Mouse (Mus musculus): ENCODE data around the gene Afg1l. TPM values are rescaled to one million over a fixed set of nuclear protein-coding genes. Genes with fewer than 3 reads are reported as not detected.

Gene Afg1l
- total and polyA plus RNA-seq, 3 experiments, result 3.7 to 9.2 (median 8.4) TPM

DNA sequence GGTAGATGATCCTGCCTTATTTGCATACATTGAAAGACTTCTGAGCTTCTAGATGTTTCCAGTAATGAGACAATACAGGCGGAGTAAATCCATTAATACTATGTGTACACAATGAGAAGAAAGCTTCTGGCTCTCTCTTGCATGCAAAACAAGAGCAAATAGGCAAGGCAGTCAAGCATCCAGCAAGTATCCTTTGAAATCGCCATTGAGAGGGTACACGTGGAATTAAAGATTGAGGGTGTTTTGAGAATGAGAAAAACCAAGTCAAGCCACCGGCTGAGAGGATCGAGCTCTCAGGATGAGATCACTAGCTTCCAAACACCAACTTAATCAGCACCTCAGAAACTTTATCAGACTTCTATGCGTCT lies 138.0 kb downstream of the Afg1l start:
- H3K4me1 ChIP-seq (ENCODE audit: insufficient read depth, low read depth, low read length), result no peaks in the 10 kb centered on the region
- no peaks in the 10 kb centered on the region for H3K9me3 ChIP-seq (replicated peaks)
- no peak for TF ChIP-seq GATA1 (IDR thresholded peaks at IDR 0.05; ENCODE audit: borderline replicate concordance, low read length)
- no peak for TF ChIP-seq POLR2AphosphoS5 (IDR thresholded peaks at IDR 0.05; ENCODE audit: insufficient replicate concordance, low read depth, low read length)
- no peaks in the 10 kb centered on the region for H3K27me3 ChIP-seq (ENCODE audit: insufficient read depth, low read length)
- DNase-seq (ENCODE audit: low spot score) (no peak), ATAC-seq (ENCODE audit: extremely low read depth, insufficient number of reproducible peaks, low FRiP score, poor library complexity, severe bottlenecking) (no peak)
- H3K36me3 ChIP-seq (replicated peaks), result peaks cover 44% of the 10 kb centered on the region
- no peak overlapping the region for H3K4me3 ChIP-seq (ENCODE audit: low read depth, low read length)

DNA sequence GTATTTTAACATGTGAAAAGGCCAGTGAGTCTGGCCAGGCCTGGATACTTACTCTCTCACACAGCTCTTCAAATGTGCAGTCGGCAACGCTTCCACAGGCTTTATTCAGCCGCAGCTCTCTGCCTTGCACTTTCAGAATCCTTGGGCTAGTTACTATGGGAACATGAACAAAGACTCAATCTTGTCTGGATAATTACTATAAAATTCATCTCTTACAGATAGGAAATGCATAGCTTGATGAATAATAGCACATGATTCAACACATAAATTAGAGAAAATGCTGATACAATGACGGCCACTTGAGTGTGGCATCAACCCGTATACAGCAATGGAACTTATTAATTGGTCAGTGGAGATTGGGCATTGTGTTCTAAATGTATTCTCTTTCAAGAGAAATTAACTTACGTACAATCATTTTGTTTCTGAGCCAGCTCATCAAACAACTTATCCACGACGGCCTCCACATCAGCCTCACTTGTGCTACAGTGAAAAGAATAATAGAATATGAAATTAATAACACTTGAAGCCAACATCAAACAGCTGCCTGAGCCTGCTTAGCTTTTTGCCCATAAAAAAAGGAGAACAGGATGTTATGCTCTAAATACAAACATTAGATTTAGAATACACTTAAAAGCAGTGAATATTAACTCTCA lies 138.5 kb downstream of the Afg1l start:
- no peaks in the 10 kb centered on the region for H3K27me3 ChIP-seq (ENCODE audit: insufficient read depth, low read length)
- H3K9me3 ChIP-seq (replicated peaks), result no peaks in the 10 kb centered on the region
- no peak for DNase-seq (ENCODE audit: low spot score)
- ATAC-seq (ENCODE audit: extremely low read depth, insufficient number of reproducible peaks, low FRiP score, poor library complexity, severe bottlenecking), result no peak
- H3K36me3 ChIP-seq (replicated peaks), result peaks cover 45% of the 10 kb centered on the region
- TF ChIP-seq GATA2 (IDR thresholded peaks at IDR 0.05; ENCODE audit: borderline replicate concordance, low read depth, low read length) (no peak), TAL1 (conservative IDR thresholded peaks at IDR 0.05; ENCODE audit: low read depth, low read length) (no peak), POLR2AphosphoS5 (IDR thresholded peaks at IDR 0.05; ENCODE audit: insufficient replicate concordance, low read depth, low read length) (no peak), GATA1 (IDR thresholded peaks at IDR 0.05; ENCODE audit: borderline replicate concordance, low read length) (no peak), CTCF (IDR thresholded peaks at IDR 0.05; ENCODE audit: low read depth, low read length) (no peak)
- no peaks in the 10 kb centered on the region for H3K4me1 ChIP-seq (ENCODE audit: insufficient read depth, low read depth, low read length)
- no peak overlapping the region for H3K4me3 ChIP-seq (ENCODE audit: low read depth, low read length)

DNA sequence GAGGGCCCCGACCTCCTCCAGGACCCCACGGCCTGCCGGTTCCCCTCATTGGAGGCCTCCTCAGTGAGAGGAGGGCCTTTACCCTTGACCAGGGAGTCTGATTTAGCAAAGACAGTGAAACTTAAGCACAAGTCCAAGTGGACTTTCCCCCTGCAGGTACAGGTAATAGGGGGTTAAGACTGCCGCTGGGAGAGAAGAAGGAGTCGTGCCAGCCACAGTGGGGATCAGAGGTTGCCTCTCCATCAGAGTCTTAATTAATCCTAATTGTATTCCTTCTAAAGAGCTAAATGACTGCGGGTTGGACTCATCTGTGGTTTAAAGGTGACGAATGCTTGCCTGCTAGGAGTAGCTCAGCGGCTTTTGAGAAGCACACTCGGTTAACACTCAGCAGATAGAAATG lies 139.9 kb downstream of the Afg1l start:
- DNase-seq (ENCODE audit: low spot score) (no peak), ATAC-seq (ENCODE audit: extremely low read depth, insufficient number of reproducible peaks, low FRiP score, poor library complexity, severe bottlenecking) (no peak)
- Histone ChIP-seq H3K9me3 (replicated peaks) (no peaks in the 10 kb centered on the region), H3K4me3 (ENCODE audit: low read depth, low read length) (no peak overlapping the region), H3K27me3 (ENCODE audit: insufficient read depth, low read length) (no peaks in the 10 kb centered on the region), H3K36me3 (replicated peaks) (peaks cover 43% of the 10 kb centered on the region), H3K4me1 (ENCODE audit: insufficient read depth, low read depth, low read length) (no peaks in the 10 kb centered on the region)
- TF ChIP-seq GATA1 (IDR thresholded peaks at IDR 0.05; ENCODE audit: borderline replicate concordance, low read length), result no peak
- no peak for TF ChIP-seq POLR2AphosphoS5 (IDR thresholded peaks at IDR 0.05; ENCODE audit: insufficient replicate concordance, low read depth, low read length)
- TF ChIP-seq TAL1 (conservative IDR thresholded peaks at IDR 0.05; ENCODE audit: low read depth, low read length), result no peak
- no peak for TF ChIP-seq GATA2 (IDR thresholded peaks at IDR 0.05; ENCODE audit: borderline replicate concordance, low read depth, low read length)
- TF ChIP-seq CTCF (IDR thresholded peaks at IDR 0.05; ENCODE audit: low read depth, low read length), result no peak

DNA sequence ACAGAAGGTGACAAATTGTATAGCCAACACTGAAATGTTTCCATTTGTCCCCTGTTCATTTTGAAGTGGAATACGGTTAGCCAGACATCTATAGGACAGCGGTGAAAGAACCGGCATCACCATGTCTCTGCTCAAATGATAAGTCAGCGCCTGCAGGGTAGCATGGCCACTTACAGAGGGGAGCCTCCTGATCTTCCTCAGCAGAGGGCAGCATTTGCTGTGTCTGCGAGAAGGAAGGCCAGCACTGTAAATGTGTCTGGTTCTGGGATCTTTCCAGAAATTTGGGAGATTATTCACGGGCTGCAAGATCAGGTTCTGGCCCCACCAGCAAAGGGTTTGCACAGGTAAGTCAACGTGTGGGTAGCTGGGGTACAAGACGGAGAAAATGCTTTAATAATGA lies 150.8 kb downstream of the Afg1l start:
- ATAC-seq (ENCODE audit: extremely low read depth, insufficient number of reproducible peaks, low FRiP score, poor library complexity, severe bottlenecking) (no peak), DNase-seq (ENCODE audit: low spot score) (no peak)

GRCm38 (mm10) chr10:42325305-42325704 lies 153.1 kb downstream of the Afg1l start:
- H3K9me3 ChIP-seq (replicated peaks), result no peaks in the 10 kb centered on the region
- TF ChIP-seq CTCF (IDR thresholded peaks at IDR 0.05; ENCODE audit: low read depth, low read length) (no peak), TAL1 (conservative IDR thresholded peaks at IDR 0.05; ENCODE audit: low read depth, low read length) (no peak), GATA2 (IDR thresholded peaks at IDR 0.05; ENCODE audit: borderline replicate concordance, low read depth, low read length) (no peak), GATA1 (IDR thresholded peaks at IDR 0.05; ENCODE audit: borderline replicate concordance, low read length) (no peak), POLR2AphosphoS5 (IDR thresholded peaks at IDR 0.05; ENCODE audit: insufficient replicate concordance, low read depth, low read length) (no peak)
- H3K27me3 ChIP-seq (ENCODE audit: insufficient read depth, low read length), result no peaks in the 10 kb centered on the region
- H3K4me1 ChIP-seq (ENCODE audit: insufficient read depth, low read depth, low read length), result no peaks in the 10 kb centered on the region
- H3K4me3 ChIP-seq (ENCODE audit: low read depth, low read length), result no peak overlapping the region
- ATAC-seq (ENCODE audit: extremely low read depth, insufficient number of reproducible peaks, low FRiP score, poor library complexity, severe bottlenecking), result no peak
- H3K36me3 ChIP-seq (replicated peaks), result peaks cover 40% of the 10 kb centered on the region
- DNase-seq (ENCODE audit: low spot score), result no peak

More for the DNA sequence above, 150.8 kb downstream of the Afg1l start:
- Histone ChIP-seq H3K4me3 (ENCODE audit: low read depth, low read length) (no peak overlapping the region), H3K9me3 (replicated peaks) (no peaks in the 10 kb centered on the region), H3K4me1 (ENCODE audit: insufficient read depth, low read depth, low read length) (no peaks in the 10 kb centered on the region), H3K36me3 (replicated peaks) (peaks cover 50% of the 10 kb centered on the region), H3K27me3 (ENCODE audit: insufficient read depth, low read length) (no peaks in the 10 kb centered on the region)
- TF ChIP-seq TAL1 (conservative IDR thresholded peaks at IDR 0.05; ENCODE audit: low read depth, low read length), result no peak
- no peak for TF ChIP-seq POLR2AphosphoS5 (IDR thresholded peaks at IDR 0.05; ENCODE audit: insufficient replicate concordance, low read depth, low read length)
- no peak for TF ChIP-seq GATA1 (IDR thresholded peaks at IDR 0.05; ENCODE audit: borderline replicate concordance, low read length)
- TF ChIP-seq CTCF (IDR thresholded peaks at IDR 0.05; ENCODE audit: low read depth, low read length), result no peak
- TF ChIP-seq GATA2 (IDR thresholded peaks at IDR 0.05; ENCODE audit: borderline replicate concordance, low read depth, low read length), result no peak

GRCm38 (mm10) chr10:42323978-42324377 lies 154.4 kb downstream of the Afg1l start:
- Histone ChIP-seq H3K4me3 (ENCODE audit: low read depth, low read length) (no peak overlapping the region), H3K9me3 (replicated peaks) (no peaks in the 10 kb centered on the region), H3K36me3 (replicated peaks) (peaks cover 49% of the 10 kb centered on the region), H3K27me3 (ENCODE audit: insufficient read depth, low read length) (no peaks in the 10 kb centered on the region), H3K4me1 (ENCODE audit: insufficient read depth, low read depth, low read length) (no peaks in the 10 kb centered on the region)
- no peak for DNase-seq (ENCODE audit: low spot score)
- no peak for ATAC-seq (ENCODE audit: extremely low read depth, insufficient number of reproducible peaks, low FRiP score, poor library complexity, severe bottlenecking)
- no peak for TF ChIP-seq GATA1 (IDR thresholded peaks at IDR 0.05; ENCODE audit: borderline replicate concordance, low read length)
- TF ChIP-seq TAL1 (conservative IDR thresholded peaks at IDR 0.05; ENCODE audit: low read depth, low read length), result no peak
- TF ChIP-seq GATA2 (IDR thresholded peaks at IDR 0.05; ENCODE audit: borderline replicate concordance, low read depth, low read length), result no peak
- no peak for TF ChIP-seq POLR2AphosphoS5 (IDR thresholded peaks at IDR 0.05; ENCODE audit: insufficient replicate concordance, low read depth, low read length)
- no peak for TF ChIP-seq CTCF (IDR thresholded peaks at IDR 0.05; ENCODE audit: low read depth, low read length)

Measured in G1E (cell line).